Mouse (Mus musculus) heart, embryonic 16.5 days (tissue): ENCODE data around the gene Kif17. TPM values are rescaled to one million over a fixed set of nuclear protein-coding genes. Genes with fewer than 3 reads are reported as not detected.

Experiments used
- ATAC-seq: fragments of 200-750 bp; cut with Nextera tagmentation; replicated peaks from 2 replicates; pipeline ENCODE4 v1.8.0; 2017; ENCODE audit warnings: moderate number of reproducible peaks; ENCODE audit not compliant: insufficient read depth, low FRiP score; ENCODE audit errors: extremely low read depth
- H3K27ac ChIP-seq: fragments of 300-500 bp; sonication (generic); 2 replicates; pipeline ENCODE4 v1.5.1; 2014; ENCODE audit warnings: mild to moderate bottlenecking, low read length, control low read depth, moderate library complexity
- H3K27me3 ChIP-seq: fragments of 300-500 bp; sonication (generic); 2 replicates; pipeline ENCODE4 v1.6.1; 2014; ENCODE audit warnings: low read length, mixed read lengths; ENCODE audit not compliant: control insufficient read depth, insufficient read depth
- H3K36me3 ChIP-seq: fragments of 300-500 bp; sonication (generic); 2 replicates; pipeline ENCODE4 v1.6.1; 2014; ENCODE audit not compliant: control insufficient read depth, insufficient read depth
- H3K4me1 ChIP-seq: fragments of 300-500 bp; sonication (generic); 2 replicates; pipeline ENCODE4 v1.6.1; 2014; ENCODE audit warnings: low read length, mixed read lengths; ENCODE audit not compliant: control insufficient read depth, insufficient read depth
- H3K4me2 ChIP-seq: fragments of 300-500 bp; sonication (generic); 2 replicates; pipeline ENCODE4 v1.6.1; 2014; ENCODE audit warnings: low read depth, mild to moderate bottlenecking, control low read depth, low read length
- H3K4me3 ChIP-seq: fragments of 300-500 bp; sonication (generic); 2 replicates; pipeline ENCODE4 v1.5.1; 2014; ENCODE audit warnings: mild to moderate bottlenecking, control low read depth, low read length
- H3K9ac ChIP-seq: fragments of 300-500 bp; sonication (generic); 2 replicates; pipeline ENCODE4 v1.6.1; 2014; ENCODE audit warnings: low read length, control low read depth
- H3K9me3 ChIP-seq: fragments of 300-500 bp; sonication (generic); replicated peaks from 2 replicates; pipeline ENCODE4 v1.6.1; 2016; ENCODE audit warnings: low read length; ENCODE audit not compliant: control insufficient read depth
- WGBS: fragments of 180-500 bp; shearing (Covaris S2); extraction: QIAGEN DNeasy Blood & Tissue Kit; methylation state at CpG from one replicate; pipeline ENCODE4 v1.1.7; 2014; 5-methylcytosine and 5-hydroxymethylcytosine counted together
- polyA plus RNA-seq: library from polyadenylated mRNA; unstranded; fragments of >200 nt; fragmentation: Nextera tagmentation; extraction: Ambion mirVana; gene quantifications from 2 replicates; pipeline ENCODE4 v1.2.1, GENCODE M21; 2015

Kif17 gene
- polyA plus RNA-seq, 1 experiment from 2014 or later, result 0.68 TPM

- under 1% methylated on average over 64 of the region's 64 CpGs for WGBS
Observed at GRCm38 (mm10) chr4:138304340-138305104, 54.3 kb downstream of the Kif17 start, which contains the start of gene Ddost. TSS of gene Ddost (plus strand) at chr4:138304730.

GRCm38 (mm10) chr4:138307025-138307424 is 56.8 kb downstream of the Kif17 start:
- Histone ChIP-seq H3K4me1 (peaks cover 12% of the 10 kb centered on the region), H3K9ac (no peak overlapping the region), H3K27ac (no peak overlapping the region), H3K4me3 (no peak overlapping the region), H3K36me3 (peaks cover 29% of the 10 kb centered on the region), H3K9me3 (no peaks in the 10 kb centered on the region), H3K27me3 (no peaks in the 10 kb centered on the region), H3K4me2 (no peak overlapping the region)
- 91% methylated on average over 3 of the region's 3 CpGs for WGBS
- ATAC-seq, result no peak

More at GRCm38 (mm10) chr4:138304340-138305104, 54.3 kb downstream of the Kif17 start, which contains the start of gene Ddost:
- Histone ChIP-seq H3K9me3 (no peaks in the 10 kb centered on the region), H3K4me2 (peak within 1 kb of the TSS; percentile 87), H3K9ac (peak within 1 kb of the TSS; percentile 86), H3K4me3 (peak within 1 kb of the TSS; percentile 71), H3K27me3 (no peaks in the 10 kb centered on the region), H3K4me1 (peaks cover 12% of the 10 kb centered on the region), H3K36me3 (peaks cover 10% of the 10 kb centered on the region; the same call in 1 of the 2 replicates), H3K27ac (peak within 1 kb of the TSS; percentile 66)
- ATAC-seq, result peak; percentile 97

GRCm38 (mm10) chr4:138307739-138308138 is 57.5 kb downstream of the Kif17 start:
- Histone ChIP-seq H3K9ac (no peak overlapping the region), H3K27ac (no peak overlapping the region), H3K9me3 (no peaks in the 10 kb centered on the region), H3K4me3 (no peak overlapping the region), H3K27me3 (no peaks in the 10 kb centered on the region), H3K4me2 (no peak overlapping the region), H3K36me3 (peaks cover 35% of the 10 kb centered on the region), H3K4me1 (peaks cover 12% of the 10 kb centered on the region)
- no peak for ATAC-seq
- WGBS, result 84% methylated on average over 12 of the region's 12 CpGs

GRCm38 (mm10) chr4:138310311-138310910 is 60.2 kb downstream of the Kif17 start:
- WGBS, result 91% methylated on average over 19 of the region's 19 CpGs
- no peak overlapping the region for H3K9ac ChIP-seq
- no peaks in the 10 kb centered on the region for H3K9me3 ChIP-seq
- no peak overlapping the region for H3K4me3 ChIP-seq
- H3K27me3 ChIP-seq, result no peaks in the 10 kb centered on the region
- no peak overlapping the region for H3K27ac ChIP-seq
- H3K4me1 ChIP-seq, result peaks cover 6% of the 10 kb centered on the region
- peaks cover 52% of the 10 kb centered on the region for H3K36me3 ChIP-seq
- ATAC-seq, result no peak
- no peak overlapping the region for H3K4me2 ChIP-seq

- no peak overlapping the region for H3K9ac ChIP-seq
- H3K27me3 ChIP-seq, result no peaks in the 10 kb centered on the region
- no peak overlapping the region for H3K4me2 ChIP-seq
- no peaks in the 10 kb centered on the region for H3K4me1 ChIP-seq
- H3K36me3 ChIP-seq, result peaks cover 56% of the 10 kb centered on the region
- peak; percentile 33; the same call in 1 of the 2 replicates for ATAC-seq
- WGBS, result 54% methylated on average over 8 of the region's 8 CpGs
- no peak overlapping the region for H3K4me3 ChIP-seq
- 0 out of 2 replicates have a peak, but pooled peaks cover 3% of the 10 kb centered on the region for H3K9me3 ChIP-seq
- H3K27ac ChIP-seq, result no peak overlapping the region
Observed at GRCm38 (mm10) chr4:138311595-138311994, 61.4 kb downstream of the Kif17 start.

GRCm38 (mm10) chr4:138312105-138312504 is 61.9 kb downstream of the Kif17 start:
- H3K9me3 ChIP-seq, result 0 out of 2 replicates have a peak, but pooled peaks cover 4% of the 10 kb centered on the region
- WGBS, result 93% methylated on average over 3 of the region's 3 CpGs
- peaks cover 61% of the 10 kb centered on the region for H3K36me3 ChIP-seq
- H3K27me3 ChIP-seq, result no peaks in the 10 kb centered on the region
- H3K4me1 ChIP-seq, result no peaks in the 10 kb centered on the region
- H3K9ac ChIP-seq, result no peak overlapping the region
- no peak for ATAC-seq
- no peak overlapping the region for H3K27ac ChIP-seq
- H3K4me2 ChIP-seq, result no peak overlapping the region
- no peak overlapping the region for H3K4me3 ChIP-seq

GRCm38 (mm10) chr4:138313021-138313420 is 62.8 kb downstream of the Kif17 start:
- 90% methylated on average over 11 of the region's 11 CpGs for WGBS
- Histone ChIP-seq H3K27me3 (no peaks in the 10 kb centered on the region), H3K9ac (no peak overlapping the region), H3K36me3 (peaks cover 62% of the 10 kb centered on the region), H3K4me3 (no peak overlapping the region), H3K4me1 (no peaks in the 10 kb centered on the region), H3K27ac (no peak overlapping the region), H3K4me2 (no peak overlapping the region), H3K9me3 (0 out of 2 replicates have a peak, but pooled peaks cover 4% of the 10 kb centered on the region)
- ATAC-seq, result no peak

GRCm38 (mm10) chr4:138313795-138314194 is 63.6 kb downstream of the Kif17 start:
- 88% methylated on average over 4 of the region's 4 CpGs for WGBS

GRCm38 (mm10) chr4:138315781-138316180 is 65.5 kb downstream of the Kif17 start:
- no peak overlapping the region for H3K4me2 ChIP-seq
- H3K9ac ChIP-seq, result no peak overlapping the region
- peaks cover 2% of the 10 kb centered on the region for H3K4me1 ChIP-seq
- no peak overlapping the region for H3K27ac ChIP-seq
- no peak overlapping the region for H3K4me3 ChIP-seq
- 0 out of 2 replicates have a peak, but pooled peaks cover 4% of the 10 kb centered on the region for H3K9me3 ChIP-seq
- peaks cover 48% of the 10 kb centered on the region for H3K36me3 ChIP-seq
- WGBS, result 72% methylated on average over 9 of the region's 9 CpGs
- H3K27me3 ChIP-seq, result no peaks in the 10 kb centered on the region
- ATAC-seq, result no peak

More at GRCm38 (mm10) chr4:138313795-138314194, 63.6 kb downstream of the Kif17 start:
- Histone ChIP-seq H3K9me3 (0 out of 2 replicates have a peak, but pooled peaks cover 4% of the 10 kb centered on the region), H3K4me2 (no peak overlapping the region), H3K4me1 (no peaks in the 10 kb centered on the region), H3K4me3 (no peak overlapping the region), H3K9ac (no peak overlapping the region), H3K27ac (no peak overlapping the region), H3K27me3 (no peaks in the 10 kb centered on the region), H3K36me3 (peaks cover 58% of the 10 kb centered on the region)
- no peak for ATAC-seq
